8 mouse cellular contexts compared by ENCODE assay signal in the genomic region with DNA sequence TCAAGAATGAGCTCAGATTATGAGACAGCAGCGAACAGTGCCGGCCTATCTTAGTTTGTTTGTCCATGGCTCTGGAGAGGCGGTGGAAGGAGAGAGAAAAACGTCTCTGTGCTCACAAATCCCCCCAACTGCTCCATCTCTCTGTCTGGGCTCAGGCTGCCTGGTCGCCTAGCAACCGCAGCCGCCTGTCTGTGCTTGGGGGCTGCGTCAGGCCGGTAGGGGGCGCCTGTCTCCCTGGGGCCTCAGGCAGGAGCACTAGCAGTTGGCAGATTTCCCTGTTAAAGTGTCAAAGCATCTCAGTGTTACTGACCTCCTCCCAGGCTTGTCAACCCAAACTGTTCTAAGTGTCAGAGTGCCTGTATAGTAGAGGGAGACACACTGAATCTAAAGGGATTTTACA. TPM values are rescaled to one million over a fixed set of nuclear protein-coding genes. Genes with fewer than 3 reads are reported as not detected.
A peak's percentile ranks its signal among the peaks of the same experiment; 100 is the strongest.
DNase-seq lines count a peak whose midpoint lies in the region; ATAC-seq and TF ChIP-seq lines count a peak whose summit lies in the region.

No protein-coding gene starts in this region.

- peaks cover 10% of the 10 kb centered on the region; the same call in 1 of the 2 replicates for H3K4me1 ChIP-seq in E14TG2a.4 (replicated peaks; ENCODE audit: low read depth, low read length)
- H3K4me1 ChIP-seq in heart, embryonic 12.5 days (replicated peaks) = no peaks in the 10 kb centered on the region
- no peaks in the 10 kb centered on the region for H3K4me1 ChIP-seq in intestine, embryonic 15.5 days (replicated peaks)

- DNase-seq in WW6 (ENCODE audit: low read depth, low spot score) = peak; percentile 18
- DNase-seq in embryo, embryonic 9.5 days (ENCODE audit: extremely low spot score) = peak; percentile 48
- peak; percentile 73 to 82 for DNase-seq in layer of hippocampus, adult 8-10 months (ENCODE audit: low spot score in 2 of 2)
- peak; percentile 88 for DNase-seq in right cerebral cortex, postnatal 14 days

- peak; percentile 55 for TF ChIP-seq CTCF in E14TG2a.4 (conservative IDR thresholded peaks at IDR 0.05; ENCODE audit: low read length)

- no peak overlapping the region for H3K27ac ChIP-seq in heart, embryonic 12.5 days (ENCODE audit: poor library complexity, severe bottlenecking)
- no peak overlapping the region for H3K27ac ChIP-seq in intestine, embryonic 15.5 days

- H3K4me2 ChIP-seq in heart, embryonic 12.5 days = peak overlapping the region; percentile 65
- no peak overlapping the region for H3K4me2 ChIP-seq in intestine, embryonic 15.5 days (replicated peaks)

- H3K4me3 ChIP-seq in E14TG2a.4 (replicated peaks; ENCODE audit: low read length) = no peak overlapping the region
- H3K4me3 ChIP-seq in heart, embryonic 12.5 days = no peak overlapping the region
- no peak overlapping the region for H3K4me3 ChIP-seq in intestine, embryonic 15.5 days (replicated peaks)

- H3K9ac ChIP-seq in heart, embryonic 12.5 days = no peak overlapping the region
- no peak overlapping the region for H3K9ac ChIP-seq in intestine, embryonic 15.5 days

- WGBS in heart, embryonic 12.5 days = 6% methylated on average over 10 of the region's 10 CpGs
- 13% methylated on average over 10 of the region's 10 CpGs for WGBS in intestine, embryonic 15.5 days

- ATAC-seq in heart, embryonic 12.5 days (ENCODE audit: insufficient number of reproducible peaks, low FRiP score) = no peak
- ATAC-seq in megakaryocyte, adult 5-6 weeks (ENCODE audit: poor library complexity, severe bottlenecking) = peak; percentile 32; the same call in 1 of the 2 replicates
- ATAC-seq in intestine, embryonic 15.5 days = no peak; the same call in 1 of the 2 replicates

- H3K27me3 ChIP-seq in E14TG2a.4 (ENCODE audit: insufficient read depth, low read length) = peaks cover 4% of the 10 kb centered on the region
- no peaks in the 10 kb centered on the region; the same call in none of the 2 replicates for H3K27me3 ChIP-seq in heart, embryonic 12.5 days (replicated peaks)
- 0 out of 2 replicates have a peak, but pooled peaks cover 2% of the 10 kb centered on the region for H3K27me3 ChIP-seq in intestine, embryonic 15.5 days (replicated peaks)

- no peaks in the 10 kb centered on the region for H3K36me3 ChIP-seq in E14TG2a.4 (ENCODE audit: insufficient read depth, low read length)
- no peaks in the 10 kb centered on the region for H3K36me3 ChIP-seq in heart, embryonic 12.5 days
- no peaks in the 10 kb centered on the region for H3K36me3 ChIP-seq in intestine, embryonic 15.5 days

- H3K9me3 ChIP-seq in E14TG2a.4 (ENCODE audit: low read length) = no peaks in the 10 kb centered on the region
- 0 out of 2 replicates have a peak, but pooled peaks cover 4% of the 10 kb centered on the region for H3K9me3 ChIP-seq in heart, embryonic 12.5 days (replicated peaks)
- H3K9me3 ChIP-seq in intestine, embryonic 15.5 days = no peaks in the 10 kb centered on the region

RNA-seq across cellular contexts. Expression of gene Gdpd2, which starts 12.3 kb away (rescaled TPM):
- polyA plus RNA-seq in heart, embryonic 12.5 days (2016; fragmentation: Nextera tagmentation; extraction: Ambion mirVana) = 0.43 and 0.59 TPM in 2 replicates
- total RNA-seq in layer of hippocampus, adult 8-10 months (2022) = 10 to 100 TPM; 10.5 to 17.9 (median 15.4) TPM
- total RNA-seq in megakaryocyte, adult 5-6 weeks (2015) = 1.2 and 4.7 TPM in 2 replicates
- total RNA-seq in megakaryocyte, adult 5-6 weeks (2017) = 0.73 and 2.7 TPM in 2 replicates
- polyA plus RNA-seq in intestine, embryonic 15.5 days (2015; fragmentation: Nextera tagmentation; extraction: Ambion mirVana) = 0.50 and 1.3 TPM in 2 replicates

RNA-seq across cellular contexts. Expression of gene Dlg3, which starts 25.6 kb away (rescaled TPM):
- polyA plus RNA-seq in heart, embryonic 12.5 days (2016; fragmentation: Nextera tagmentation; extraction: Ambion mirVana) = 4.7 and 5.1 TPM in 2 replicates
- total RNA-seq in layer of hippocampus, adult 8-10 months (2022) = 100 to 1,000 TPM; 131 to 148 (median 136) TPM
- total RNA-seq in megakaryocyte, adult 5-6 weeks (2015) = 1.0 and 2.5 TPM in 2 replicates
- 1.4 and 2.1 TPM in 2 replicates for total RNA-seq in megakaryocyte, adult 5-6 weeks (2017)
- 2.5 and 3.0 TPM in 2 replicates for polyA plus RNA-seq in intestine, embryonic 15.5 days (2015; fragmentation: Nextera tagmentation; extraction: Ambion mirVana)

Comparison
In these comparisons a context has a peak if more than half of its experiments do, and no peak if none do; other contexts are left out.
1. DNase-seq: peak in every context shown above with its lines; median percentile 88 in right cerebral cortex, postnatal 14 days; 78 in layer of hippocampus, adult 8-10 months; 48 in embryo, embryonic 9.5 days; 18 in WW6.
2. RNA of gene Dlg3, which starts 25.6 kb away (total RNA-seq): 131 to 148 TPM in layer of hippocampus, adult 8-10 months; 1.0 to 2.5 TPM in megakaryocyte, adult 5-6 weeks; every median in the first group is over 10 times any median in the second.